Mouse (Mus musculus) spleen, adult 2 months (tissue): ENCODE results near the gene Gtf2a1.

Source experiments
- CTCF ChIP-seq: fragments of 200-500 bp; IDR thresholded peaks from 2 replicates; pipeline ENCODE4 v1.5.1; 2011; ENCODE audit warnings: mild to moderate bottlenecking, inconsistent platforms; ENCODE audit not compliant: insufficient read depth, insufficient read length, insufficient replicate concordance; ENCODE audit errors: extremely low read depth
- POLR2A ChIP-seq: fragments of 200-500 bp; IDR thresholded peaks from 2 replicates; pipeline ENCODE4 v1.6.1; 2011; ENCODE audit warnings: low read depth, low read length, inconsistent platforms

DNA sequence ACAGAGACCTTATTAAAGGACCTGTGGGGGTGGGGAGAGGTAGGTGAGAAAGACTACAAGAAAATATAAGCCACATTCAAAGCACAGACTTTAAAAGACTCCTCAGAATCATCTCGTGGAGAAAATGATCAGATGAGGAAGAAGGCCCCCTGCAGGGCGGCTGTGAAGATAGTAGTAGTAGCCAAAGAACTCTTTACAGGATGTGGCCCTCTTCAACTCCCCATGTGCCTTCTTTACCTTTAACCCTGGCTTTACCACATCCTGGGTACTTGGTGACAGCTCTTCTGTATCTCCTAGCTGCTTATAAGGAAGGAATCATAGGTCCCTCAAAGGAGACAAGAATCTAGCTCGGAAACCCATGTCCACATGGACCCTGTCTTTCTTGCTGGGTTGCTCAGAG is 66.7 kb downstream of the Gtf2a1 start:
- TF ChIP-seq POLR2A (no peak), CTCF (no peak)
